Mouse (Mus musculus): ENCODE measurements around the gene Fgd6. TPM values are rescaled to one million over a fixed set of nuclear protein-coding genes. Genes with fewer than 3 reads are reported as not detected.

The Fgd6 gene
- polyA plus RNA-seq, 1 experiment from 2014 or later, result 2.4 TPM

DNA sequence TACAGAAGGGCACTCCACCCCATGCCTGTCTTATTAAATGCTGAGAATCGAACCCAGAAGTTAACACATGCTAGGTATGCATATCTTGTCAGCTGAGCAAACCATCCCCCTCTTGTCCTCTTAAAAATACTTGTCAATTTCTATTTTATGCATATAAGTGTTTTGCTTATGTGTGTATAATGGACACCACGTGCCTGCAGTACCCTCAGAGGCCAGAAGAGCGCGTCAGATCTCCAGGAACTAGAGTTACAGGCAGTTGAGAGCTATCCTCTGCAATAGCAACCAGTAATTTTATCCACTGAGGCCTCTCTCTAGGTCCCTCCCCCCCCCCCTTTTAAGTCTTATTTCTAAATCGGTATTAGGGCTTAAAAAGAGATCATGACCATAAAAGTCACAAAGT, 88.6 kb downstream of the Fgd6 start:
- Histone ChIP-seq H3K36me3 (0 out of 2 replicates have a peak, but pooled peaks cover 8% of the 10 kb centered on the region), H3K27ac (replicated peaks) (no peak overlapping the region), H3K4me3 (no peak overlapping the region), H3K9ac (no peak overlapping the region), H3K4me1 (replicated peaks) (0 out of 2 replicates have a peak, but pooled peaks cover 8% of the 10 kb centered on the region), H3K4me2 (no peak overlapping the region), H3K9me3 (no peaks in the 10 kb centered on the region), H3K27me3 (no peaks in the 10 kb centered on the region)
- 82% methylated on average over 5 of the region's 5 CpGs for WGBS
- ATAC-seq (ENCODE audit: low FRiP score, low read depth), result no peak

- 18% methylated on average over 9 of the region's 9 CpGs for WGBS
- peak; percentile 90 for ATAC-seq (ENCODE audit: low FRiP score, low read depth)
These were observed 93.9 kb downstream of the Fgd6 start for GRCm38 (mm10) chr10:94129680-94130119.

DNA sequence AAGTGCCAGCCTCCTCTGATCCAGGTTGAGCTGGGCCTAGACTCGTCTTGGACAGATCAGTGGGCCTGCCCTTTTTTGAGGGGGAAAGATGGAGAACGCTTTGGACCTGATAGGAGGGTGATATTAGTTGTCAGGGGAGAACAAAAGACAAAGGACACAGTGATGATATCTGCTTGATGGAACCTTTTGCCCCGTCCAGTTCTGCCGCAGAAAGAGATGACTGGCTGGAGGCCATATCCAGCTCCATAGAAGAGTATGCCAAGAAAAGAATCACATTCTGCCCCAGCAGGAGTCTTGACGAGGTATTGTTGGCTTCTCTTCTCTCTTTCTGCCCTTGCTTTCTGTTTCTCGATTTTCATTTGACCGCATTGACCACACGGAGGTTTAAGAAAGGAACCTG, 97.3 kb downstream of the Fgd6 start:
- ATAC-seq (ENCODE audit: low FRiP score, low read depth), result no peak
- Histone ChIP-seq H3K36me3 (no peaks in the 10 kb centered on the region), H3K9me3 (no peaks in the 10 kb centered on the region), H3K4me3 (no peak overlapping the region), H3K4me1 (replicated peaks) (0 out of 2 replicates have a peak, but pooled peaks cover 14% of the 10 kb centered on the region), H3K27ac (replicated peaks) (no peak overlapping the region), H3K9ac (no peak overlapping the region), H3K27me3 (no peaks in the 10 kb centered on the region), H3K4me2 (no peak overlapping the region)
- 68% methylated on average over 8 of the region's 8 CpGs for whole genome bisulfite sequencing

More at GRCm38 (mm10) chr10:94129680-94130119, 93.9 kb downstream of the Fgd6 start:
- 0 out of 2 replicates have a peak overlapping the region, but pooled peaks have one; percentile 0 for H3K4me2 ChIP-seq
- no peaks in the 10 kb centered on the region for H3K27me3 ChIP-seq
- no peaks in the 10 kb centered on the region for H3K9me3 ChIP-seq
- H3K4me3 ChIP-seq, result no peak overlapping the region
- no peaks in the 10 kb centered on the region for H3K36me3 ChIP-seq
- H3K4me1 ChIP-seq (replicated peaks), result 0 out of 2 replicates have a peak, but pooled peaks cover 14% of the 10 kb centered on the region
- H3K27ac ChIP-seq (replicated peaks), result peak overlapping the region; percentile 37
- no peak overlapping the region for H3K9ac ChIP-seq

DNA sequence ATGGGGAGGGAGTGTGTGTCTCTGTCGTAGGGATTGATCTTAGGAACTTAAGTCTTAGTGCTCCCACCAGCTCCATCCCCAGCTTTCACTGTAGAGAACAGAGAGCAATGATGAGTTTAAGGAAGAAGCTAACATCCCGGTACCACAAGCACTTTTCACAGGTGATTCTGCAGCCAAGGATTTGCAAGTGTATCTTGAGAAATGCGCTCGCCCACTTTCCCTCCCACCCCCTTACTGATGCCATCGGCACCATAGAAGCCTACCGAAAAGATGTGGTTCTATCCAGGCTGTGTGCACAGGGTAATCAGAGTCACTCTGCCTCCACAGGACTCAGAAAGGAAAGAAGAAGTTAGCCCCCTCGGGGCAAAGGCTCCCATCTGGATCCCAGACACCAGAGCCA, 97.9 kb downstream of the Fgd6 start:
- Histone ChIP-seq H3K4me3 (no peak overlapping the region), H3K27me3 (no peaks in the 10 kb centered on the region), H3K4me1 (replicated peaks) (0 out of 2 replicates have a peak, but pooled peaks cover 12% of the 10 kb centered on the region), H3K27ac (replicated peaks) (no peak overlapping the region), H3K9ac (no peak overlapping the region), H3K9me3 (no peaks in the 10 kb centered on the region), H3K4me2 (no peak overlapping the region), H3K36me3 (no peaks in the 10 kb centered on the region)
- WGBS, result 91% methylated on average over 7 of the region's 7 CpGs
- ATAC-seq (ENCODE audit: low FRiP score, low read depth), result no peak

DNA sequence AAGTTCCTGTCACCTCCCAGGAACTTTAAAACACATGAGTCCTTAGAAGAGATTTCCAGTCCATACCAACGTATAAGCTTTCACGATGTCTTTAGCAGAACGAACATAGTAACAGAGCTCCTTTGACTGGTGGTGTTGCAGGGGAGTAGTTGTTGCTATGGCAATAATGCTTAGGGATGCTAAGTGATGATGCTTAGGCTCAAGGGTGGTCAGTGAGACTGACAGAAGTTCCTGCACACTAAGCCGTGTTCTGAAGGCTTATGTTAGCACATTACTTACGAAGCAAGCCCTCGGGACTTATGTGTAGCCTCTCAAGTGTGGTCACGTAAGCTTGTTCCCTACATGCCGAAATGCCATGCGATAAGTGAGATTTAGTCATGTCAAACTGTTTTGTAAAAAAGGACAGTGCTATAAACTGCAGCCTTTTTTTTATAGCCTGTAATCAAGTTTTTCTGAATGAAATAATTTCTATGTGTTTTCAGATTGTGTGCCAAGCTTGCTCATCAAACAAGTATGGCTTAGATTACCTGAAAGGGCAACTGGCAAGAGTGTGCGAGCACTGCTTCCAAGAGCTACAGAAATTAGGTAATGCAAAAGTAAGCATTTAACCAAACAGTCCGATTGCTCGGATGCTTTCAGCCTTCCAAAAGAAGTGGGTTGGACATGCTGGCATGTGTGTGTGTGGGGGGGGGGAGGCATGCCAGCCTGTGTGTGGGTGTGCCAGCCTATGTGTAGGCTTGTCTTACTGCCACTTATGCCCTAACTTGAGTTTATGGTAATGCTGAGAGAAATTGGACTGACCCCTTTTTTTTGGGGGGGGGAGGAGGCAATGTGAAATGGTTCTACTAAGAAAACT, 99.0 kb downstream of the Fgd6 start:
- Histone ChIP-seq H3K27me3 (no peaks in the 10 kb centered on the region), H3K9me3 (no peaks in the 10 kb centered on the region), H3K27ac (replicated peaks) (no peak overlapping the region), H3K36me3 (no peaks in the 10 kb centered on the region), H3K9ac (no peak overlapping the region), H3K4me2 (no peak overlapping the region), H3K4me1 (replicated peaks) (0 out of 2 replicates have a peak, but pooled peaks cover 3% of the 10 kb centered on the region), H3K4me3 (no peak overlapping the region)
- ATAC-seq (ENCODE audit: low FRiP score, low read depth), result no peak
- 88% methylated on average over 12 of the region's 12 CpGs for WGBS

- H3K9me3 ChIP-seq, result no peaks in the 10 kb centered on the region
- no peaks in the 10 kb centered on the region for H3K27me3 ChIP-seq
- WGBS, result 90% methylated on average over 10 of the region's 10 CpGs
- no peaks in the 10 kb centered on the region for H3K36me3 ChIP-seq
- H3K9ac ChIP-seq, result no peak overlapping the region
- no peak overlapping the region for H3K4me3 ChIP-seq
- H3K27ac ChIP-seq (replicated peaks), result no peak overlapping the region
- no peak overlapping the region for H3K4me2 ChIP-seq
- H3K4me1 ChIP-seq (replicated peaks), result no peaks in the 10 kb centered on the region
- no peak for ATAC-seq (ENCODE audit: low FRiP score, low read depth)
These were observed 103.2 kb downstream of the Fgd6 start for GRCm38 (mm10) chr10:94138890-94139482.

- H3K4me3 ChIP-seq, result no peak overlapping the region
These were observed 104.6 kb downstream of the Fgd6 start for GRCm38 (mm10) chr10:94140227-94140931.

DNA sequence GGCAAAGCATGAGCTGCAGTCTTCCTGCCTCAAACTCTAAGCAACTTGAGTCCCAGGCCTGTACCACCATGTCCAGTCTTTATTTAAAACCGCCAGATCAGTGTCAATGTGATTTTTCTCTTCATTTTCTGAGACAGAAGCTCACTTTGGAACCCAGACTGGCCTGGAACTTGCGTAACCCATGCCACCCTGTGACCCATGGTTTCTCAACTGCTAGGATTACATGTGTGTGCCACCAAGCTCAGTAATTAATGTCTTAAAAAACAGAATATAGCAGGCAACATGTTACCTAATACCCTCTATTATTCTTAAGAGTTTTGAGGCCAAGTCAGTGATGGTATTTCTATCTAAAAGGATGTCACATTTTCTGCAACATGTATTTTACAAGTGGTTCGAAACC, 106.6 kb downstream of the Fgd6 start:
- ATAC-seq (ENCODE audit: low FRiP score, low read depth), result no peak
- Histone ChIP-seq H3K27me3 (no peaks in the 10 kb centered on the region), H3K9ac (no peak overlapping the region), H3K27ac (replicated peaks) (no peak overlapping the region), H3K4me2 (no peak overlapping the region), H3K4me1 (replicated peaks) (peaks cover 5% of the 10 kb centered on the region; the same call in 1 of the 2 replicates), H3K36me3 (no peaks in the 10 kb centered on the region), H3K4me3 (no peak overlapping the region), H3K9me3 (no peaks in the 10 kb centered on the region)
- WGBS, result 96% methylated on average over 3 of the region's 3 CpGs

More at GRCm38 (mm10) chr10:94140227-94140931, 104.6 kb downstream of the Fgd6 start:
- H3K4me1 ChIP-seq (replicated peaks), result peaks cover under 1% of the 10 kb centered on the region; the same call in 1 of the 2 replicates
- ATAC-seq (ENCODE audit: low FRiP score, low read depth), result no peak
- H3K36me3 ChIP-seq, result no peaks in the 10 kb centered on the region
- H3K9me3 ChIP-seq, result no peaks in the 10 kb centered on the region
- H3K27me3 ChIP-seq, result no peaks in the 10 kb centered on the region
- no peak overlapping the region for H3K27ac ChIP-seq (replicated peaks)
- H3K9ac ChIP-seq, result no peak overlapping the region
- WGBS, result 84% methylated on average over 3 of the region's 3 CpGs
- H3K4me2 ChIP-seq, result no peak overlapping the region

DNA sequence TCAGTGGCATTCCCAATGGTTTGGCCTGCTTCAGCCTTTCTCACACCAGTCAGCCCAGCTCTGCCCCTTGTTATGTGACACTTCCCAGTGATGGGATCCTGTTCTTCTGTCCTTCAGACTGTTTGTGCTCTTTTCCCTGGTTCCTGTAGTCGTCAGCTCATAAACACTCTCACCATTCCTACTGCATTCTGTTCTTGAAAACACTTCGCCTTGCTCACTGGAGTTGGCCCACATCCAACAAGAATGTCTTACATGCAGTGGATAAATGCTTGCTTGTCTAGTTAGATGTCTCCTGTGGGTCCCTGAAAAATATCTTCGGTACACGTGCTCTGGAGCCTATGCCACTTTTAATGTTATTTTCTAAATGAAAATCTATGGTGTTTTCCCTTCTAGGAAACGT, 108.8 kb downstream of the Fgd6 start:
- H3K9ac ChIP-seq, result no peak overlapping the region
- no peak overlapping the region for H3K4me3 ChIP-seq
- H3K9me3 ChIP-seq, result no peaks in the 10 kb centered on the region
- no peak overlapping the region for H3K27ac ChIP-seq (replicated peaks)
- ATAC-seq (ENCODE audit: low FRiP score, low read depth), result no peak
- 62% methylated on average over 5 of the region's 5 CpGs for WGBS
- no peaks in the 10 kb centered on the region for H3K36me3 ChIP-seq
- H3K4me1 ChIP-seq (replicated peaks), result peaks cover 20% of the 10 kb centered on the region
- no peak overlapping the region for H3K4me2 ChIP-seq
- no peaks in the 10 kb centered on the region for H3K27me3 ChIP-seq

DNA sequence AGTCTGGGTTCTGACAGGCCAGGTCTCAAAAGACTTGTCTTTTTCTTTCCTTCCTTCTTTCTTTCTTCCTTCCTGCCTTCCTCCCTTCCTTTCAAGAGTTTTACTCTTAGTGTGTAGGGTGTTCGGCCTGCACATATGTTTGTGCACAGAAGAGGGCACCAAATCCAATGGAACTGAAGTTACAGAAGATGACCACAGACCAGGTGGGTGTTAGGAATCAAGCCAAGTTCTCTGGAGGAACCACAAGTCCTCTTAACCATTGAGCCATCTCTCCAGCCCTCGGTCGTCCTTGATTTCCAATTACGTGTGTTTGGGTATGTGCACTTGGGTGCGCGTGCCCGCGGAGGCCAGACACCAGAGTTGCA, 111.6 kb downstream of the Fgd6 start:
- peak overlapping the region; percentile 88 for H3K27ac ChIP-seq (replicated peaks)
- WGBS, result 12% methylated on average over 8 of the region's 8 CpGs
- no peak for ATAC-seq (ENCODE audit: low FRiP score, low read depth)

GRCm38 (mm10) chr10:94147756-94148531, 112.1 kb downstream of the Fgd6 start, which contains the start of gene Nr2c1:
Gene Nr2c1, plus strand, starts transcription at chr10:94148023.
- peak; percentile 93 for ATAC-seq (ENCODE audit: low FRiP score, low read depth)
- under 1% methylated on average over 64 of the region's 64 CpGs for WGBS
- peak within 1 kb of the TSS; percentile 88 for H3K27ac ChIP-seq (replicated peaks)

More for the DNA sequence above, 111.6 kb downstream of the Fgd6 start:
- H3K4me1 ChIP-seq (replicated peaks), result peaks cover 32% of the 10 kb centered on the region
- peak overlapping the region; percentile 88 for H3K4me3 ChIP-seq
- H3K36me3 ChIP-seq, result no peaks in the 10 kb centered on the region
- H3K9ac ChIP-seq, result peak overlapping the region; percentile 94
- no peaks in the 10 kb centered on the region for H3K9me3 ChIP-seq
- peak overlapping the region; percentile 75 for H3K4me2 ChIP-seq
- no peaks in the 10 kb centered on the region for H3K27me3 ChIP-seq

More at GRCm38 (mm10) chr10:94147756-94148531, 112.1 kb downstream of the Fgd6 start, which contains the start of gene Nr2c1:
- Histone ChIP-seq H3K4me2 (peak within 1 kb of the TSS; percentile 75), H3K4me3 (peak within 1 kb of the TSS; percentile 88), H3K9me3 (no peaks in the 10 kb centered on the region), H3K36me3 (no peaks in the 10 kb centered on the region), H3K9ac (peak within 1 kb of the TSS; percentile 94), H3K27me3 (no peaks in the 10 kb centered on the region), H3K4me1 (replicated peaks) (peaks cover 32% of the 10 kb centered on the region)
